Mouse (Mus musculus) lung, adult 2 months (tissue): ENCODE results near the gene Mapk12.

ENCODE experiments used
- CTCF ChIP-seq: fragments of 200-500 bp; IDR thresholded peaks from 2 replicates; pipeline ENCODE4 v1.5.1; 2011; ENCODE audit warnings: mild to moderate bottlenecking, low read length, control low read depth; ENCODE audit not compliant: insufficient read depth
- POLR2A ChIP-seq: fragments of 200-500 bp; IDR thresholded peaks from 2 replicates; pipeline ENCODE4 v1.6.1; 2011; ENCODE audit warnings: low read depth, mild to moderate bottlenecking, control low read depth, low read length, borderline replicate concordance; ENCODE audit errors: extremely low read depth

DNA sequence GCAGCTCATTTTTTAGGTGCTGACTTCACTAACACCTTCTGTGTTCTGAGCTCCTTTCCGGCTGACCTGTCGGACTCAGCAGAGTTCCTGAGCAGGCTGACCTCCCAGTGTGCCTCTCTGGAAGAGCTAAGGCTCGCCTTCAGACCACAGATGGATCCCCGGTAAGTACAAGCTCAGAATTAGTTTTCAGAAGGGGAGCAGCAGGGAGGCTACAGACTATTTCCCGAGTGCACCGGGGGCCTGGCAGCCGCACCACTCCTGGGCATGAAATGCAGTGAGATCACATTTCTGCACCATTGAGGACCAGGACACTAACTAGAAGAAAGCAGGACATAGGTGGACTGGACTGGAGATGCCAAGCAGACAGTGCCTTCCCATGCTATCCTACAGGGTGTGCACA lies 41.9 kb downstream of the Mapk12 start:
- TF ChIP-seq CTCF, result no peak
- TF ChIP-seq POLR2A, result no peak
